Mouse (Mus musculus): Measurements from ENCODE around the gene Ccdc146.

DNA sequence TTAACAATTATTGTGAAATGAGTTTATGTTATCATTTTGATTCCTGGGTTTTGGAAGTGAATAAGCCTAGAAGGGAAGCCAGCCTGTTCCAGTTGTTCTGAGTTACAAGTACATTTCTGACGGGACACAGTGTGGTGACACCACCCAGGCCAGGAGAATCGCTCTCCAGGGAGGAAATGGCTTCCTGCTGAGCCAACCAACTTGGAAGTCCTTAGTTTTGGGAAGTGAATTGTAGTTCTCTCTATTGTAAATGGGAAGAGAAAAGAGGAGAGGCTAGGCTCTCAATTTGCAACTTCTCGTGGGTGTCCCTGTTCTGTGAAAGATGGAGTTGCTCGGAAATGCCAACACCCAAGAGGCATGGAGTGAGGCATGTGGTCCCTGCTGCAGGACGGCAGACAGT lies 155.0 kb downstream of the Ccdc146 start:
- TF ChIP-seq CTCF (conservative IDR thresholded peaks at IDR 0.05; ENCODE audit: insufficient read depth, insufficient read length, low read depth, low read length) (no peak), POLR2A (IDR thresholded peaks at IDR 0.05; ENCODE audit: low read depth, low read length) (no peak)

Data from kidney, adult 2 months (tissue).